Mouse (Mus musculus): ENCODE measurements around the gene Rpl29. TPM values are rescaled to one million over a fixed set of nuclear protein-coding genes. Genes with fewer than 3 reads are reported as not detected.

Gene Rpl29
- polyA plus RNA-seq, 1 experiment from 2014 or later = 1,370 TPM

DNA sequence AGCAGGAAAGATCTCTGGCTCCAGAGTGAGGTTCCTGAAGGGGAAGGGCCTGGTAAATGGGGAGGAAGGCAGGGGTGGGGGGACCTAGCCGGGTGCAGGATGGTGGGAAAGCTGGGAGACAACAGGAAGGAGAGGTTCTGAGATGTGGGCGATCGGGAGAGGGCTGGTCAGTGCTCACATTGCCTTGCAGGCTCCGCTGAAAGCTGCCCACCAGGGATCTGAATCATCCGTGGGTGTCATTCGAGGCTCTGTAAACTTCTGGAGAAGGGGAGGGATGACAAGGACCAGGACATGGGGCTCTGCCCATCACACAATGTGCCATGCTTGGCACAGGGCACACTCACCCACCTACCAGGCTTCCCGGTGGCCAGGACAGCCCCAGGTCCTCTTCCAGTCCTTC is 4.1 kb downstream of the Rpl29 start:
- peaks cover 16% of the 10 kb centered on the region for H3K4me1 ChIP-seq (ENCODE audit: control insufficient read depth, insufficient read depth, low read length)
- no peak overlapping the region for H3K27ac ChIP-seq (ENCODE audit: low read depth, low read length)
- ATAC-seq (ENCODE audit: low FRiP score, low TSS enrichment) = no peak
- no peak overlapping the region for H3K4me2 ChIP-seq (replicated peaks; ENCODE audit: low read depth, low read length)
- H3K27me3 ChIP-seq (ENCODE audit: control insufficient read depth, insufficient read depth, low read length) = no peaks in the 10 kb centered on the region
- H3K36me3 ChIP-seq (ENCODE audit: control insufficient read depth, insufficient read depth, low read length) = peaks cover 35% of the 10 kb centered on the region
- no peaks in the 10 kb centered on the region for H3K9me3 ChIP-seq (ENCODE audit: control insufficient read depth, low read length)
- no peak overlapping the region for H3K4me3 ChIP-seq (ENCODE audit: low read length)
- H3K9ac ChIP-seq (ENCODE audit: low read depth, low read length) = no peak overlapping the region
- 68% methylated on average over 7 of the region's 7 CpGs for WGBS

- H3K36me3 ChIP-seq (ENCODE audit: control insufficient read depth, insufficient read depth, low read length) = peaks cover 26% of the 10 kb centered on the region
- peaks cover 17% of the 10 kb centered on the region for H3K4me1 ChIP-seq (ENCODE audit: control insufficient read depth, insufficient read depth, low read length)
- no peak overlapping the region for H3K9ac ChIP-seq (ENCODE audit: low read depth, low read length)
- no peak overlapping the region for H3K27ac ChIP-seq (ENCODE audit: low read depth, low read length)
- no peak overlapping the region for H3K4me3 ChIP-seq (ENCODE audit: low read length)
- H3K9me3 ChIP-seq (ENCODE audit: control insufficient read depth, low read length) = no peaks in the 10 kb centered on the region
- WGBS = 78% methylated on average over 9 of the region's 9 CpGs
- no peak overlapping the region for H3K4me2 ChIP-seq (replicated peaks; ENCODE audit: low read depth, low read length)
- no peaks in the 10 kb centered on the region for H3K27me3 ChIP-seq (ENCODE audit: control insufficient read depth, insufficient read depth, low read length)
- ATAC-seq (ENCODE audit: low FRiP score, low TSS enrichment) = no peak
These were observed 7.3 kb downstream of the Rpl29 start for GRCm38 (mm10) chr9:106436566-106436965.

- Histone ChIP-seq H3K4me1 (ENCODE audit: control insufficient read depth, insufficient read depth, low read length) (peaks cover 25% of the 10 kb centered on the region), H3K27ac (ENCODE audit: low read depth, low read length) (no peak overlapping the region), H3K36me3 (ENCODE audit: control insufficient read depth, insufficient read depth, low read length) (no peaks in the 10 kb centered on the region), H3K9ac (ENCODE audit: low read depth, low read length) (no peak overlapping the region), H3K9me3 (ENCODE audit: control insufficient read depth, low read length) (no peaks in the 10 kb centered on the region), H3K27me3 (ENCODE audit: control insufficient read depth, insufficient read depth, low read length) (no peaks in the 10 kb centered on the region), H3K4me3 (ENCODE audit: low read length) (no peak overlapping the region), H3K4me2 (replicated peaks; ENCODE audit: low read depth, low read length) (no peak overlapping the region)
- no peak for ATAC-seq (ENCODE audit: low FRiP score, low TSS enrichment)
- WGBS = 79% methylated on average over 5 of the region's 5 CpGs
These were observed 13.4 kb downstream of the Rpl29 start for GRCm38 (mm10) chr9:106442680-106443079.

DNA sequence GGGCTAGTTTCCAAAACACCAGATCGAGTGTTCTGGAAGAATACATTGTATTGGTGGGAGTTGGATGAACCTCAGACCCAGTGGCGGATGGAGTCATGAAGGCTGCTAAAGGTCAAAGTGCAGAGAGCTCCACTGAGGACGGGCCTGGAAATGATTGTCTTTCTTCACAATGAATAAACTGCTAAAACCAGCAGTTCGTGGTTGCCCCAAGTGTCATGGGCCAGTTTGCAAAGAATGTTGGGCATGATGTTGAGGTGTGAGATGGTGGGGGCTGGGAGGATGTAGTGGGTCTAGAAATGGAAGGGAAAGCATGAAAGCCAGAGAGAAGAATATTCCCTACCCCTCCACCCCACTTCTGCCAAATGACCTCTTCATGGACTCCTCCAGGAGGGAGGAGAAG is 15.6 kb downstream of the Rpl29 start:
- Histone ChIP-seq H3K27ac (ENCODE audit: low read depth, low read length) (no peak overlapping the region), H3K27me3 (ENCODE audit: control insufficient read depth, insufficient read depth, low read length) (no peaks in the 10 kb centered on the region)

DNA sequence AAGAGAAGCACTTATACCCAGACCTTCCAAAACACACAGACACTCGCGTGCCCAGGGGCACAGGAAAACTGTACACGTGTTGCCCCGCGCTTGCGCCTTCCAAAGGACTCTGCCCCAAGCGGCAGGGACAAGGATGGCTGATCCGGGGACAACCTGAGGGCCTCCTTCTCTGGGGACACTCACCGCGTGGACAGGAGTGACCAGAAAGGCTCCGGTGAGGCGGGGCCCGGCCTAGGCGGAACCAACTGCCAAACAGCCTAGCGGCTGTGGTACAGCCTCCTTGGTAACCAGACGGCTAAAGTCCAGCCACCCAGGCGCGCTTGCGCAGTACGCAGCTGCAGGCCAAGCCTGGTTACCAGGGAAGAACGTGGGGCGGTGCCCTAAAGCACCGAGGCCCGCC is 18.1 kb downstream of the Rpl29 start, which contains the start of the genes Abhd14b and Abhd14a:
Gene Abhd14b (plus strand): TSS at position 112 of the 400 bp plus-strand sequence.
Gene Abhd14a (minus strand): TSS at position 331 of the 400 bp plus-strand sequence.
- peak; percentile 86 for ATAC-seq (ENCODE audit: low FRiP score, low TSS enrichment)
- no peaks in the 10 kb centered on the region for H3K36me3 ChIP-seq (ENCODE audit: control insufficient read depth, insufficient read depth, low read length)
- no peaks in the 10 kb centered on the region for H3K27me3 ChIP-seq (ENCODE audit: control insufficient read depth, insufficient read depth, low read length)
- under 1% methylated on average over 24 of the region's 24 CpGs for WGBS
- no peaks in the 10 kb centered on the region for H3K9me3 ChIP-seq (ENCODE audit: control insufficient read depth, low read length)
- peaks cover 57% of the 10 kb centered on the region for H3K4me1 ChIP-seq (ENCODE audit: control insufficient read depth, insufficient read depth, low read length)
- H3K4me2 ChIP-seq (replicated peaks; ENCODE audit: low read depth, low read length) = peak within 1 kb of the TSS; percentile 71
- H3K27ac ChIP-seq (ENCODE audit: low read depth, low read length) = peak within 1 kb of the TSS; percentile 78; the same call in 1 of the 2 replicates
- H3K9ac ChIP-seq (ENCODE audit: low read depth, low read length) = peak within 1 kb of the TSS; percentile 71
- peak within 1 kb of the TSS; percentile 47 for H3K4me3 ChIP-seq (ENCODE audit: low read length)

More for the DNA sequence above, 15.6 kb downstream of the Rpl29 start:
- H3K4me2 ChIP-seq (replicated peaks; ENCODE audit: low read depth, low read length) = no peak overlapping the region
- H3K9me3 ChIP-seq (ENCODE audit: control insufficient read depth, low read length) = no peaks in the 10 kb centered on the region
- H3K4me3 ChIP-seq (ENCODE audit: low read length) = no peak overlapping the region
- H3K4me1 ChIP-seq (ENCODE audit: control insufficient read depth, insufficient read depth, low read length) = peaks cover 35% of the 10 kb centered on the region
- no peak for ATAC-seq (ENCODE audit: low FRiP score, low TSS enrichment)
- WGBS = 66% methylated on average over 4 of the region's 4 CpGs
- H3K9ac ChIP-seq (ENCODE audit: low read depth, low read length) = no peak overlapping the region
- H3K36me3 ChIP-seq (ENCODE audit: control insufficient read depth, insufficient read depth, low read length) = no peaks in the 10 kb centered on the region

DNA sequence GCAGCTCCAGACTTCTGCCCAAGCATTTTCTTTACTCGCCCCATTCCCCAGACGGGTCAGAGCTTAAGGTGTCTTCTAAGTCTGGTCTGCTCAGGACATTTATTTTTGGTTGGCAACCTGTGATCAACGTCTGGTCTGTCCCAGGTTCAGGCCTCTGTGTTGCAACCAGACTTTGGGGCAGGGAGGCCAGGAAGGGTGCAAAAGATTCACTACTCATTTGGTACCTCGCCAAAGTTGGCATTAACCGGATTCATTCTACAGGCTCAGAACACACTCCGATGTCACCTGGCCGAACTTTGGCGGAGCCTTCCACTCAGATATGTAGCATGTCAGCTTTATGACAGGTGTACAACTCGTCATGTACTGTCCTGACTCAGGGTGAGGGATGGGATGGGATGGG is 18.7 kb downstream of the Rpl29 start:
- peak overlapping the region; percentile 71; the same call in 1 of the 2 replicates for H3K9ac ChIP-seq (ENCODE audit: low read depth, low read length)
- H3K4me2 ChIP-seq (replicated peaks; ENCODE audit: low read depth, low read length) = peak overlapping the region; percentile 71
- no peaks in the 10 kb centered on the region for H3K27me3 ChIP-seq (ENCODE audit: control insufficient read depth, insufficient read depth, low read length)
- peak overlapping the region; percentile 47 for H3K4me3 ChIP-seq (ENCODE audit: low read length)
- 0 out of 2 replicates have a peak, but pooled peaks have one; percentile 0 for ATAC-seq (ENCODE audit: low FRiP score, low TSS enrichment)
- no peaks in the 10 kb centered on the region for H3K36me3 ChIP-seq (ENCODE audit: control insufficient read depth, insufficient read depth, low read length)
- H3K9me3 ChIP-seq (ENCODE audit: control insufficient read depth, low read length) = no peaks in the 10 kb centered on the region
- whole genome bisulfite sequencing = 36% methylated on average over 9 of the region's 9 CpGs
- H3K4me1 ChIP-seq (ENCODE audit: control insufficient read depth, insufficient read depth, low read length) = peaks cover 63% of the 10 kb centered on the region
- H3K27ac ChIP-seq (ENCODE audit: low read depth, low read length) = peak overlapping the region; percentile 74; the same call in 1 of the 2 replicates

- H3K4me3 ChIP-seq (ENCODE audit: low read length) = peak overlapping the region; percentile 47
- peak overlapping the region; percentile 71 for H3K4me2 ChIP-seq (replicated peaks; ENCODE audit: low read depth, low read length)
- peak overlapping the region; percentile 78; the same call in 1 of the 2 replicates for H3K27ac ChIP-seq (ENCODE audit: low read depth, low read length)
- peaks cover 66% of the 10 kb centered on the region for H3K4me1 ChIP-seq (ENCODE audit: control insufficient read depth, insufficient read depth, low read length)
- no peaks in the 10 kb centered on the region for H3K36me3 ChIP-seq (ENCODE audit: control insufficient read depth, insufficient read depth, low read length)
- no peaks in the 10 kb centered on the region for H3K9me3 ChIP-seq (ENCODE audit: control insufficient read depth, low read length)
- ATAC-seq (ENCODE audit: low FRiP score, low TSS enrichment) = peak; percentile 45
- no peaks in the 10 kb centered on the region for H3K27me3 ChIP-seq (ENCODE audit: control insufficient read depth, insufficient read depth, low read length)
- WGBS = under 1% methylated on average over 23 of the region's 23 CpGs
- peak overlapping the region; percentile 71 for H3K9ac ChIP-seq (ENCODE audit: low read depth, low read length)
These were observed 19.3 kb downstream of the Rpl29 start for GRCm38 (mm10) chr9:106448498-106449031.

- no peaks in the 10 kb centered on the region for H3K27me3 ChIP-seq (ENCODE audit: control insufficient read depth, insufficient read depth, low read length)
- H3K4me2 ChIP-seq (replicated peaks; ENCODE audit: low read depth, low read length) = no peak overlapping the region
- no peaks in the 10 kb centered on the region for H3K9me3 ChIP-seq (ENCODE audit: control insufficient read depth, low read length)
- ATAC-seq (ENCODE audit: low FRiP score, low TSS enrichment) = no peak
- 81% methylated on average over 8 of the region's 8 CpGs for WGBS
- no peak overlapping the region for H3K4me3 ChIP-seq (ENCODE audit: low read length)
- H3K27ac ChIP-seq (ENCODE audit: low read depth, low read length) = peak overlapping the region; percentile 59; the same call in 1 of the 2 replicates
- peaks cover 67% of the 10 kb centered on the region for H3K4me1 ChIP-seq (ENCODE audit: control insufficient read depth, insufficient read depth, low read length)
- no peak overlapping the region for H3K9ac ChIP-seq (ENCODE audit: low read depth, low read length)
- H3K36me3 ChIP-seq (ENCODE audit: control insufficient read depth, insufficient read depth, low read length) = no peaks in the 10 kb centered on the region
These were observed 20.7 kb downstream of the Rpl29 start for GRCm38 (mm10) chr9:106449947-106450346.

- 0 out of 2 replicates have a peak, but pooled peaks have one; percentile 3 for ATAC-seq (ENCODE audit: low FRiP score, low TSS enrichment)
- H3K36me3 ChIP-seq (ENCODE audit: control insufficient read depth, insufficient read depth, low read length) = no peaks in the 10 kb centered on the region
- 2% methylated on average over 9 of the region's 9 CpGs for WGBS
These were observed 21.4 kb downstream of the Rpl29 start for GRCm38 (mm10) chr9:106450661-106451060.

More at GRCm38 (mm10) chr9:106450661-106451060, 21.4 kb downstream of the Rpl29 start:
- Histone ChIP-seq H3K4me1 (ENCODE audit: control insufficient read depth, insufficient read depth, low read length) (peaks cover 67% of the 10 kb centered on the region), H3K9ac (ENCODE audit: low read depth, low read length) (no peak overlapping the region), H3K27ac (ENCODE audit: low read depth, low read length) (peak overlapping the region; percentile 59), H3K4me2 (replicated peaks; ENCODE audit: low read depth, low read length) (peak overlapping the region; percentile 30), H3K9me3 (ENCODE audit: control insufficient read depth, low read length) (no peaks in the 10 kb centered on the region), H3K27me3 (ENCODE audit: control insufficient read depth, insufficient read depth, low read length) (no peaks in the 10 kb centered on the region), H3K4me3 (ENCODE audit: low read length) (no peak overlapping the region)

Data from kidney, embryonic 14.5 days (tissue).